Mouse (Mus musculus): ENCODE measurements around the gene Rp2. TPM values are rescaled to one million over a fixed set of nuclear protein-coding genes. Genes with fewer than 3 reads are reported as not detected.
"Not testable (repeated sequence)": the region's sequence is repeated elsewhere in the genome, so short reads cannot be mapped to it uniquely, and the experiment has no call there.

The Rp2 gene
- 17.4 and 21.6 TPM in 2 replicates for polyA plus RNA-seq (2016; fragmentation: Nextera tagmentation; extraction: Ambion mirVana)

- 18% methylated on average over 35 of the region's 35 CpGs for WGBS
- Histone ChIP-seq H3K27ac (replicated peaks) (peak within 1 kb of the TSS; percentile 87), H3K36me3 (no peaks in the 10 kb centered on the region), H3K4me3 (peak within 1 kb of the TSS; percentile 68), H3K27me3 (ENCODE audit: low read depth, poor library complexity, severe bottlenecking) (no peaks in the 10 kb centered on the region), H3K9me3 (replicated peaks) (no peaks in the 10 kb centered on the region), H3K4me1 (no peaks in the 10 kb centered on the region)
- peak; percentile 78 for DNase-seq (ENCODE audit: low spot score)
These were observed at the start of gene Rp2 for GRCm38 (mm10) chrX:20364391-20365365. Rp2 (plus strand) TSS chrX:20364481.

GRCm38 (mm10) chrX:20332756-20333155 is 31.5 kb upstream of the Rp2 start:
- Histone ChIP-seq H3K4me3 (no peak overlapping the region), H3K27me3 (ENCODE audit: low read depth, poor library complexity, severe bottlenecking) (no peaks in the 10 kb centered on the region), H3K36me3 (no peaks in the 10 kb centered on the region), H3K4me1 (no peaks in the 10 kb centered on the region), H3K27ac (replicated peaks) (no peak overlapping the region), H3K9me3 (replicated peaks) (no peaks in the 10 kb centered on the region)
- DNase-seq (ENCODE audit: low spot score) = no peak
- 79% methylated on average over 1 of the region's 1 CpGs for WGBS

GRCm38 (mm10) chrX:20335722-20336121 is 28.6 kb upstream of the Rp2 start:
- DNase-seq (ENCODE audit: low spot score) = peak; percentile 17
- Histone ChIP-seq H3K27me3 (ENCODE audit: low read depth, poor library complexity, severe bottlenecking) (no peaks in the 10 kb centered on the region), H3K36me3 (no peaks in the 10 kb centered on the region), H3K4me3 (no peak overlapping the region), H3K27ac (replicated peaks) (no peak overlapping the region), H3K4me1 (no peaks in the 10 kb centered on the region), H3K9me3 (replicated peaks) (no peaks in the 10 kb centered on the region)
- WGBS = 19% methylated on average over 2 of the region's 2 CpGs

- Histone ChIP-seq H3K36me3 (no peaks in the 10 kb centered on the region), H3K27ac (replicated peaks) (no peak overlapping the region), H3K27me3 (ENCODE audit: low read depth, poor library complexity, severe bottlenecking) (no peaks in the 10 kb centered on the region), H3K4me1 (no peaks in the 10 kb centered on the region), H3K4me3 (no peak overlapping the region), H3K9me3 (replicated peaks) (no peaks in the 10 kb centered on the region)
- DNase-seq (ENCODE audit: low spot score) = no peak
These were observed 19.3 kb upstream of the Rp2 start for GRCm38 (mm10) chrX:20344980-20345379.

- no peaks in the 10 kb centered on the region for H3K4me1 ChIP-seq
- no peaks in the 10 kb centered on the region for H3K27me3 ChIP-seq (ENCODE audit: low read depth, poor library complexity, severe bottlenecking)
- no peaks in the 10 kb centered on the region for H3K9me3 ChIP-seq (replicated peaks)
- no peak overlapping the region for H3K27ac ChIP-seq (replicated peaks)
- no peaks in the 10 kb centered on the region for H3K36me3 ChIP-seq
- H3K4me3 ChIP-seq = no peak overlapping the region
- WGBS = 63% methylated on average over 3 of the region's 3 CpGs
- DNase-seq (ENCODE audit: low spot score) = no peak
These were observed 17.9 kb upstream of the Rp2 start for GRCm38 (mm10) chrX:20346355-20346754.

GRCm38 (mm10) chrX:20350241-20350640 is 14.0 kb upstream of the Rp2 start:
- WGBS = 93% methylated on average over 4 of the region's 4 CpGs
- H3K27me3 ChIP-seq (ENCODE audit: low read depth, poor library complexity, severe bottlenecking); H3K4me1 ChIP-seq; H3K36me3 ChIP-seq; DNase-seq (ENCODE audit: low spot score); H3K9me3 ChIP-seq (replicated peaks); H3K4me3 ChIP-seq; H3K27ac ChIP-seq (replicated peaks): not testable (repeated sequence)

GRCm38 (mm10) chrX:20355283-20355682 is 9.0 kb upstream of the Rp2 start:
- no peak for DNase-seq (ENCODE audit: low spot score)
- WGBS = 81% methylated on average over 1 of the region's 1 CpGs
- H3K36me3 ChIP-seq = no peaks in the 10 kb centered on the region
- no peak overlapping the region for H3K4me3 ChIP-seq
- no peaks in the 10 kb centered on the region for H3K9me3 ChIP-seq (replicated peaks)
- H3K27ac ChIP-seq (replicated peaks) = no peak overlapping the region
- no peaks in the 10 kb centered on the region for H3K4me1 ChIP-seq
- H3K27me3 ChIP-seq (ENCODE audit: low read depth, poor library complexity, severe bottlenecking) = no peaks in the 10 kb centered on the region

- no peaks in the 10 kb centered on the region for H3K36me3 ChIP-seq
- WGBS = 38% methylated on average over 3 of the region's 3 CpGs
- H3K9me3 ChIP-seq (replicated peaks) = no peaks in the 10 kb centered on the region
- no peak overlapping the region for H3K4me3 ChIP-seq
- no peaks in the 10 kb centered on the region for H3K4me1 ChIP-seq
- H3K27me3 ChIP-seq (ENCODE audit: low read depth, poor library complexity, severe bottlenecking) = no peaks in the 10 kb centered on the region
- no peak overlapping the region for H3K27ac ChIP-seq (replicated peaks)
- peak; percentile 11 for DNase-seq (ENCODE audit: low spot score)
These were observed 8.0 kb upstream of the Rp2 start for GRCm38 (mm10) chrX:20356309-20356708.

GRCm38 (mm10) chrX:20366036-20366435 is 1.8 kb downstream of the Rp2 start:
- no peak overlapping the region for H3K27ac ChIP-seq (replicated peaks)
- no peaks in the 10 kb centered on the region for H3K4me1 ChIP-seq
- no peaks in the 10 kb centered on the region for H3K27me3 ChIP-seq (ENCODE audit: low read depth, poor library complexity, severe bottlenecking)
- H3K4me3 ChIP-seq = peak overlapping the region; percentile 34
- 74% methylated on average over 1 of the region's 1 CpGs for WGBS
- H3K9me3 ChIP-seq (replicated peaks) = no peaks in the 10 kb centered on the region
- DNase-seq (ENCODE audit: low spot score) = no peak
- H3K36me3 ChIP-seq = no peaks in the 10 kb centered on the region

GRCm38 (mm10) chrX:20379347-20380014 is 15.2 kb downstream of the Rp2 start:
- no peak for DNase-seq (ENCODE audit: low spot score)
- Histone ChIP-seq H3K36me3 (peaks cover 18% of the 10 kb centered on the region), H3K9me3 (replicated peaks) (no peaks in the 10 kb centered on the region), H3K4me3 (no peak overlapping the region), H3K27me3 (ENCODE audit: low read depth, poor library complexity, severe bottlenecking) (no peaks in the 10 kb centered on the region), H3K27ac (replicated peaks) (no peak overlapping the region), H3K4me1 (no peaks in the 10 kb centered on the region)
- 79% methylated on average over 7 of the region's 7 CpGs for WGBS

GRCm38 (mm10) chrX:20382260-20382659 is 18.0 kb downstream of the Rp2 start:
- no peak for DNase-seq (ENCODE audit: low spot score)
- Histone ChIP-seq H3K36me3 (peaks cover 17% of the 10 kb centered on the region), H3K4me1 (no peaks in the 10 kb centered on the region), H3K4me3 (no peak overlapping the region), H3K27ac (replicated peaks) (no peak overlapping the region), H3K9me3 (replicated peaks) (no peaks in the 10 kb centered on the region), H3K27me3 (ENCODE audit: low read depth, poor library complexity, severe bottlenecking) (no peaks in the 10 kb centered on the region)
- WGBS = 88% methylated on average over 6 of the region's 6 CpGs

GRCm38 (mm10) chrX:20387006-20387405 is 22.7 kb downstream of the Rp2 start:
- Histone ChIP-seq H3K9me3 (replicated peaks) (no peaks in the 10 kb centered on the region), H3K27me3 (ENCODE audit: low read depth, poor library complexity, severe bottlenecking) (no peaks in the 10 kb centered on the region), H3K27ac (replicated peaks) (no peak overlapping the region), H3K4me1 (no peaks in the 10 kb centered on the region), H3K36me3 (peaks cover 13% of the 10 kb centered on the region), H3K4me3 (no peak overlapping the region)
- no peak for DNase-seq (ENCODE audit: low spot score)
- WGBS = 82% methylated on average over 3 of the region's 3 CpGs

GRCm38 (mm10) chrX:20391964-20392363 is 27.7 kb downstream of the Rp2 start:
- H3K36me3 ChIP-seq; H3K4me3 ChIP-seq; H3K4me1 ChIP-seq; H3K9me3 ChIP-seq (replicated peaks); H3K27me3 ChIP-seq (ENCODE audit: low read depth, poor library complexity, severe bottlenecking); DNase-seq (ENCODE audit: low spot score); H3K27ac ChIP-seq (replicated peaks): not testable (repeated sequence)
- WGBS = 92% methylated on average over 9 of the region's 9 CpGs

All from midbrain, embryonic 10.5 days (tissue).